Mouse (Mus musculus): Measurements from ENCODE around the gene Gm17660.
"Not testable (repeated sequence)": the region's sequence is repeated elsewhere in the genome, so short reads cannot be mapped to it uniquely, and the experiment has no call there.

The Gm17660 gene

DNA sequence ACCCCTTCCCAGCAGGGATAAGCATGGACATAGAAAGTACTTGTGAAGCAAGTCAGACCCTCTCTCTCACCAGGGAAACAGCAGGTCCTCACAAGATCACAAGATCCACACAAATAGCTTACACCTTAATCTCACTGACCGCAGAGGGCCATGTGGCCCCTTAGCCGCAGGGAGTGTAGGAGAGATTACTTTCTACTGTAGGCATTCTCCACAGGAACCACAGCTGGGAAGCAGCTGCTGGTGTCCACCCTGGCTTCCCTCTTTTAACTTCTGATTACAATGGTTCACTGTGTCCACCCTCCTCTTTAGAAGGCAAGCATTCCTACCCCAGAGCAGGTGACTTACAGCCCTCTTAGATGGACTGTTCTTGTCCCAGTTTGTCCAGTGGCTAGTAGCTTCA is 33.7 kb downstream of the Gm17660 start:
- no peak for DNase-seq (ENCODE audit: low read depth in 2 of 2, low spot score in 2 of 2)

DNA sequence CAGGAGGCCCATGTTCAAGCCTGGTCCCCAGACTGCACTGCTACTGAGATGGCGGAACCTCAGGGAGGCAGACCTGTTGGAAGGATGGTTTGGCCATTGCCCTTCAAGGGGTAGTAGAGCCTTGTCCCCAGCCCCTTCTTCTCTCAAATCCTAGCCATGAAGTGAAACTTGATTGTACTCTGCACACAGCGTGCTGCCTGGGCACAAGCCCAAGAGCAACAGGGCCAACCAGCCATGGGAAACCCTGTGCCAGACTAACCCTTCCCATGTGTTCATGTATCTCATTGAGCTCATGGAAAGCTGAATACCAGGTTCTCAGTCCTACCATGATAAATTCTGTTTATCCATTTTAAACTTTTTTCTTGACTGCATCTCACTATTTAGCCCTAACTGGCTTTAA is 34.5 kb downstream of the Gm17660 start:
- no peak for DNase-seq (ENCODE audit: low read depth in 2 of 2, low spot score in 2 of 2)

DNA sequence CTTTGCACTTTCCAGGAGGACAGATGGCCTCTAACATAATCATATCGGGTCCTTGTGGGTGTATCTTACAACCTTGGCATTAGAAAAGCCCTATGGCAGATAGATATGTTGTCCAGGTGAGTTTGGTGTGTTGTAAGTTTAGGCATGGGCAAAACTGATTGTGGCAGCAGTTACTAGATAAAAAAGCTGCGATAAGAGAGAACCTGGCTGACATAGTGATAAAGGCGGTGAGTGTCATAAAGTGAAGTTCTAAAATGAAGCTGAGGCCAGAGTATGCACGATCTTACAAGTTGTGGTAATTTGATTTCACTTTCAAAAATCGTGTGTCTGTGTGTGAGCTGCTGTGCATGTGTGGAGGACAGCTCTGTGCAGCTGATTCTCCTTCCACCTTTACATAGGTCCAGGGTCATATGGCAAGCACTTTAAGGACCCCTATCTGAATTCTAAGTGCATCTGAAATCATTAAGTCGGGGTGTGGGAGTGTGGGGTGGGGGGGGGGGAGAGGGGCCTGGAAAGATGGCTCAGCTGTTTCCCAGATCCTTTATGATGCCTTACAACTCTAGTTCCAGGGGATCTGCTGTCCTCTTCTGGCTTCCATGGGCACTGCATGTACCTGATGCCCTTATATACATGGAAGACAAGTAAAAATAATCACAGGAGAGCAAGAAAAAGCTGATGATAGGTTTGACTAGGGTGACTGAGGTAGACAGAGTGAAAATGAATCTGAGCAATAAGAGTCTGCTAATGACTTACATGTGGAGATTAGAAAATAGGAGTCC is 38.1 kb downstream of the Gm17660 start:
- DNase-seq (ENCODE audit: low read depth in 2 of 2, low spot score in 2 of 2) = no peak

DNA sequence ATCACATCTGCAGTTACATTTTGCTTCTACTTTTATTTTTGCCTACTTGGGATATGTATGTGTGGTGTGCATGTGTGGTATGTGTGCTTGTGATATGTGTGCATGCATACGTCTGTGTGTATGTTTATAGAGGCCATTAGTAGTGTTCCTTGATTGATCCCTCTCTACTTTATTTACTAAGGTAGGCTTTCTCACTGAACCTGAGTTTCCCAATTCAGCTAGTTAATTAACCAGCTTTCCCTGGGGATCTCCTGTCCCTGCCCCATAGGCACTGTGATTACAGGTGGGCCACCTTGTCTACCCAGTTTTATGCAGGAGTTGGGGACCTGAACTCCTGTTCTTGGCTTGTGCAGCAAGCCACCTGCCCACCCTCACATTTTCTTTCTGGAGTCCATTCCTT is 40.7 kb downstream of the Gm17660 start:
- DNase-seq (ENCODE audit: low read depth in 2 of 2, low spot score in 2 of 2) = no peak

DNA sequence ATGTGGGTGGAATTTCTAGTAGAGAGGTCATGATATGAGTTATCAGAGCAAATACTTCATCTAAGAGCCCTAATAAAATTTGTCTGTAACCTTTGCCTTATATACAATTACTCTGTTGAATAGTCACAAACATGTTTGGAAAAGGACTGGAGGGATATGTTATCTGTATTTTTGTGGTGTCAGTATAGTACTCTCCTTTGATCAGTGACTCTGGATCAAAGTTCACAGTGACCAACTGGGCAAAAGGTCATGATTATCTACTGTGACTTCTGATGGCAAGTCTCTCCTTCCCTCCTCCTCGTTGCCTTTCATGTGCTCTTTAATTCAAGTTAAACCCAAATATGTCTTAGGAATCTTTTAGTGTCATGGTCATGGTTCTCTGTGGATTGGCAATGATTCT is 41.6 kb downstream of the Gm17660 start:
- no peak for DNase-seq (ENCODE audit: low read depth in 2 of 2, low spot score in 2 of 2)

DNA sequence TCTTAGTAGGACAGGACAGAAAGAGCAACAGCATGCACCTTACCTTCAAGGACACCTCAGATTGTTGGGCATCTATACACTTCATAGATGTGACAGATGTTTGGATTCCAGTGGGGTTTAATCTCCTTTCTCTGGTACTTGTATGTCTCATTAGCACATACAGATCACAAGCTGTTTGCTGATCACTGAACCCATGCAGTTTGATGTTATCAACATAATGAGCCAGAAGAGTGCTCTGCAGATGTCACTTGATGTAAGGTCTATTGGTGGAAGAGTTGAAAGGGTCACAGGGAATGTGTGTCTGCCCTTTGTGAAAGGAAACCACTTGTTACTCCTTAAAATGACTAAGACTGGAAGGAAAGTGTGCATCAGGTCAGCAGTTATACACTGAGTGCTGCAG is 42.3 kb downstream of the Gm17660 start:
- no peak for DNase-seq (ENCODE audit: low read depth in 2 of 2, low spot score in 2 of 2)

DNA sequence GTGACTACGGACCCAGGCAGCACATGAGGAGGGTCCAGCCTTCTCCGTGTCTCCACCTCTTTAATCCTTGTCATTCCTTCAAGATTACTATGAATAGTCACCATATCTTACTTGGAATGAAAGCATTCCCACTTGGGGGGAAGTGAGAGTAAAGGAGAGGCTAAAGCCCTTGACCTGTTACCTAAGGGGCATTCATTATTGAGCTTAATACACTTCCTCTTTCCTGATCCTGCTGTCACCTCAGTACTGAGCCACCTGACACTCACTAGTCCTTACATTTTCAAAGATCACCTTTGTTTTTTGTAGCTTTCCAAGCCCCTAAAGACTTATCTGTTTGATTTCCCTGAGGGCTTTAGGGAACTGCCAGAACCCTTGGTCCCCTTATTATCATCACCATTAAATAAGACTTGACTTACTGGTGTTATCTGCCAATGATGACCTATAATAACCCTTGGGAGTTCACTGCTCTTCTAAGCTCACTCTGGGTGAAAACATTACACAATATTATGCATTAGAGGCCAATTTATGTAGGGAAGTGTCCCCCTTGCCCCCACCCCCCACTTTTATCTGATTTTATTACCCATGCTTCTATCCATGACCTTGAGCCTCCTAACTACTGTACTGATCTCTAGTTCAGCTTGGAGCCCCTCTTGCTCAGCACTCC is 44.8 kb downstream of the Gm17660 start:
- no peak for DNase-seq (ENCODE audit: low read depth in 2 of 2, low spot score in 2 of 2)

DNA sequence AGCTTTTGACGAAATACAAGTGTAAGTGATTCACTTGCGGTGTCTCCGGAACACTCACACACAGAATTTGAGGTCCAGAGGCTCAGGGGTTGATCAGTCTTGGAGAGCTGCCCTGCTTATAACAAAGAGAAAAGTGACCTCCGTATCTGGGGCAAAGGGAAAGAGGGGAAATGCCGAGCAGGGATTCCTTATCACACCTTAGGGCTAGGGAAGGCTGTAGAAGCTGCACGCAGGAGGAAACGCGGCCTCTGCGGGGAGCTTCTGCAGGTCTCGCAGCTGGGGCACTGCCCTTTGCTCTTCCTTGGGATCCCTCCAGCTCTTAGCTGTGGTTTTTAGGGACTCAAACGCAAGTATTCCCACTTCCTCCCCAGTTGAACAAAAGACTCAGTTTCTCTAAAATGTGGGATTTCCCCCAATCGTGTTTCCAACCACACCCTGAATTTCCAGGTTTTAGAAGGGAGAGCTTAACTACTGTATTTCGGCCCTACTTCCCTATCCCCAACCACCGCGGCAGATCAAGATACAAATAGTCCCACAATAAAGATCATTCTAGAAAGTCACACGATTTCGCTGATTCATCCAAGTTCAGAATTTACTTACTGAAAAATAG is 52.1 kb downstream of the Gm17660 start:
- DNase-seq (ENCODE audit: low read depth in 2 of 2, low spot score in 2 of 2) = no peak

DNA sequence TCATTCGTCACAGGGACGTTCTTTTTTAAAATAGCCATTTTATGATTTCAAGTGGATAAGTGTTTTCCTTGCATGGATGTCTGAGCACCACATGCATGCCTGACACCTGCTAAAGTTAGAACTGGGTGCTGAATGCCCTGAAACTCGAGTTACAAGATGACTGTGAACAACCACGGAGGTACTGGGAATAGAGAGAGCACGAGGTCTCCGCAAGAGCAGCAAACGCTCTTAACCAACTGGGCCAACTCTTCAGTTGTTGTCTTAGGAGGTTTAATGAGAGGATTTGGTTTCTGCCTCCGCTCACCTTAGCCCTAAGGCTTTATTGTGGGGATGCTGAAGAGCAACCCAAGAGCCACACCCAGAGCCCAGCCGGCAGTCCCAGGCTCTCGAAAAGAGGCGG is 52.6 kb downstream of the Gm17660 start:
- DNase-seq (ENCODE audit: low read depth in 2 of 2, low spot score in 2 of 2) = no peak

DNA sequence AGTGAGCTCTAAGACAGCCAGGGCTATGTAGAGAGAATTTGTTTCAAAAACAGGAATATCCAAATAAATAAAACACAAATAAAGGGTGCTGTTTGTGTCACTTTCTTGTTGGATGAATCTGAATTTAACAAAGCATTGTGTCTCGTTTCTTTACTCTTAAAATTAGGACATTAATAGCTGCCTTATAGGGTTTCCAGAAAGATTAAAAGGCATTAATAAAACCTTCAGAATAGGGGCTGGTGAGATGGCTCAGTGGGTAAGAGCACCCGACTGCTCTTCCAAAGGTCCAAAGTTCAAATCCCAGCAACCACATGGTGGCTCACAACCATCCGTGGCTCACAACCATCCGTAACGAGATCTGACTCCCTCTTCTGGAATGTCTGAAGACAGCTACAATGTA is 53.2 kb downstream of the Gm17660 start:
- DNase-seq (ENCODE audit: low read depth in 2 of 2, low spot score in 2 of 2) = not testable (repeated sequence)

DNA sequence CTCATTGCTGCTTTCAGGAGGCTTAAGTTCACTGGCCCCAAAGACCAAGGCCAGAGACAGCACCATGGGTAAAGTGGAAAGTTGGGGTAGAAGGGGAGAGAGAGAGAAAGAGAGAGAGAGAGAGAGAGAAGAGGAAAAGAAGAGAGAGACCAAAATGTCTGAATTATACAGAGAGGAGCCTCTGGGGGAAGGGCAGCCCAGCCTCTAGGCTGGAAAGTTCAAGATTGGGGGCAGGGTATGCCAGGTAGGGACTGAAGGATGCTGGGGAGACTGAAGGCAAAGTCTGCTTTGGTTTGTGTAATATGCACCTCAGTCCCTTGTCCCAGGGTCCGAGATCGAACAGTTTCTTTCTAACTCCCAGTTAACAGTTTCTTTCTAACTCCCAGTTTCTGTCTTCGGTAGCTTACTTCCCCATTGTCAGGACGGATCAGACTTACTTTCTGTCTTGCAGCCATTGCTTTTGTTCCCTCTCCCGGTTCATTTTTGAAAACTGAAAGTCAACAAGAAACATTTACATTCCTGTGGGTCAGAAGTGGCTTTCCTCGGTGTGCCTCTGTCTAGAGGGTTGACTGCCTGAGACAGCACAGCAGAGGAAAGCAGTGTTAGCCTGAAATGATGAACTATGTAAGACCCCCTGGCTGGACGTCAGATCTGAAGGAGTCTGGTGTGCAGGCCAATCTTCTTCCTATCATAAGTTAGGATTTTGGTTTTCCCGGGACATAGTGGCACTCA is 54.0 kb downstream of the Gm17660 start:
- DNase-seq (ENCODE audit: low read depth in 2 of 2, low spot score in 2 of 2) = no peak

DNA sequence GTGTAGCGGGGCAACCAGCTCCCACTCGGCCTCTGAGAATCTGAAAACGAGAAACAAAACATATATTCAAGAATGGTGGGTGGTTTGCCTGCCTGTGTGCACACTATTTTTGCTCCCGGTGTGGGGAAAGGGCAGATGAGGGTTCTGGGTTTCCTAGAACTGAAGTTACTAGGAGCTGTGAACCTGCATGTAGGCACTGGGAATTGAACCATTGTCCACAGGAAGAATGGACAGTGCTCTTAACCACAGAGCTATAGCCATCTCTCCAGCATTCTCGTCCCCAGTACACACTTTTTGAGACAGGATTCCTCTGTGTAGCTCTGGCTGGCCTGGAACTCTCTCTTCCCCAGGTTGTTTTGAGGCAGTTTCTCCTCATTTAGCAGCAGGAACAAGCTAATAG is 54.9 kb downstream of the Gm17660 start:
- no peak for DNase-seq (ENCODE audit: low read depth in 2 of 2, low spot score in 2 of 2)

DNA sequence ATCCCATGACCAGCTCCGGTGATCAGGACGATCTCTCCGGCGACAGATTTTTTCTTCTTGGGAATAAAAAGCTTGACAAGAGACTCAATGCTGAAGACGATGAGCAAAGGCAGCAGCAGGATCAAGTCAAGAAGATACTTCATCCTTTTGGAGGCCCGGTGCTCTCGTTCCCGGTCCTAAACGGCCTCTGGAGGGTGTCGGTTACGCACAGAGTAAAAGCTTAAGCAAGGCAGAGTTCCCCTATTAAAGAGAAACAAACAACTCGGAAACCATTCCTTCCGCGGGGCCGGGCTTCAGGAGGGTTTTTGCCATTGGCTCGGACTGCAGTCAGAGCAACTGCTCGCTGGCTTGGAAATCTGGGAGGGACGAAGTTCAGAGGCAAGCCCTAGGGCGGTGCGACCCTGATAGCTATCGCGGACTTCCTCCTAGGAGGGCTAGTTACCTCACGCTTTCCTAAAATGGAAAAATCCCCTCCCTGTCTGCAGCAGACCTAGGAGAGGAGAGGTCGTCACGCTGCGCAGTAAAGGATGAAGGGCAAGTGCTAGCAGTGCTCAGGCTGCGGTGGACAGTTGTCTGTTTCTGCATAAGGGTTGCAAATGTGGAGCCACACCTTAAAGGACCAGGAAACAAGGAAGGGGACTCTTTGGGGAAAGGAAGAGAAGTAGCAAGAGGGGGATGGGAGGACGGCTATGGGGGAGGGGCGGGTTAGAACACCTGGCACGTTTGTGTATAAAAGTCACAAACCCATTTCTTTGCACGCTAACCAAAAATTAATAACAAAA is 55.6 kb downstream of the Gm17660 start, which contains the start of gene Hsd17b11:
TSS of gene Hsd17b11 (minus strand) at position 323 of the 782 bp plus-strand sequence.
- DNase-seq (ENCODE audit: low read depth in 2 of 2, low spot score in 2 of 2) = peak; percentile 28 to 30

Data from CD8-positive naive resting alpha-beta T cell, adult 2 months (primary cell).